Mouse (Mus musculus) splenic B cell, adult 2 months (primary cell): Measurements from ENCODE around the gene Mki67.

Experiments used
- DNase-seq: peaks from one replicate; pipeline ENCODE4 v3.0.0-alpha.2; 2011; ENCODE audit warnings: low read depth, low spot score
- H3K27me3 ChIP-seq: 2 replicates; pipeline ENCODE4 v1.6.1; 2012; ENCODE audit warnings: mild to moderate bottlenecking, low read length, moderate library complexity, mixed read lengths; ENCODE audit not compliant: control insufficient read depth, poor library complexity, insufficient read depth, severe bottlenecking
- H3K36me3 ChIP-seq: 2 replicates; pipeline ENCODE4 v1.6.1; 2012; ENCODE audit warnings: mild to moderate bottlenecking, low read length, moderate library complexity, mixed read lengths; ENCODE audit not compliant: control insufficient read depth, poor library complexity, insufficient read depth, severe bottlenecking

Gene Mki67

DNA sequence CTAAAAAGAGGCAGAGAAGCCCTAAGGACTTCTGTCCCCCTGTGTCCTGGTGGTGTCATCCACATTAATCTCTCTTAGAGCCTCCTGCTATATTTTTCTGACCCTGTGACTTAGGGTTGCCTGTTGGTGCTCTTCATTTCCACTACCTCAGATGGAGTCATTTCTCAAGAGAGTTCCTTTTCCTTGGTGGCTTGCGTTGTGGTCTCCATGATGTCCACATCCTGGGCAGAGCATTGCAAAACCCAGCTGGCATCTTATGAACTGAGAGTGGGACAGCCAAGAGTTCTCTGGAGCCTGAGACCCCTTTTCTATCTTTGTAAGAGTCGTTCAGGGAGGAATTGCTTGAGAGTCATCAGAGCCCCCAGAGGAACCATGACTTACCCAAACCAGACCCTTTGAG is 49.8 kb downstream of the Mki67 start:
- H3K36me3 ChIP-seq, result peaks cover 10% of the 10 kb centered on the region

DNA sequence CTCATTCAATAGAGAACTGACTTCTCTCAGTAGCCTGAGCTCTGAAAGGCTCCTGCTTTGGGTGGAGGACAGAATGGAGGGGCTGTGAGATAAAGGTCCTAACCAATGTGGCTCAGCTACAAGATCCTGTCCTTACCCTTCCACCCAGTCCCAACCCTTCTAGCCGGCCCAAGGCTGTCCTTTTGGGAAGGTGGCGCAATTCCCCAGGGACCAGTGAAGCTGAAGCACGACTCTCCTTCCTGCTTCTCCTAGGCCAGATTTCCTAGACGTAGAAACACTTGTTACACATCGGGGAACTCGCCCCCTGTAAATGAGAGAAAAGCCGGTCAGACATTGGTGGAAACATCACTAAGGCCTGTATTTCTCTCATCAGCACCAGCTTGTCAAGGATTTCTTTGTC is 52.0 kb downstream of the Mki67 start:
- peaks cover 11% of the 10 kb centered on the region for H3K36me3 ChIP-seq
- H3K27me3 ChIP-seq, result no peaks in the 10 kb centered on the region
- no peak for DNase-seq

More for the DNA sequence above, 49.8 kb downstream of the Mki67 start:
- H3K27me3 ChIP-seq, result no peaks in the 10 kb centered on the region
- no peak for DNase-seq

DNA sequence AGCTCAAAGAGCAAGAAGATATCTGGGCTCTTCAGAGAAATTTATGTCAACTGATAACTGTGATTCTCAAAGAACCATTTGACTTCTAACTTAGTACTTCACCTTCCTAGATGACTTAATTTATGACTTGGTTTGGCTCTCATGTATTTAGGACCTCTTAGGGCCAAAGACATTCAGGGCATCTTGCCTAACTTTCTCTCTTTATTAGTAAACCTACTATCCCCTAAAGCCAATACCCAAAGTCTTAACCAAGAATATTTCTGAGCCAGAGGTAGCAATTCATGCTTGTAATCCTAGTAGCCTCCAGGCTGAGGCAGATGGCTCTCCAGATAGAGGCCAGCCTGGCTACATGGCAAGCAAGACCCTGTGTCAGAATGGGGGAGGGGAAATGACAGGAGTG is 55.8 kb downstream of the Mki67 start:
- H3K36me3 ChIP-seq, result peaks cover 11% of the 10 kb centered on the region
- no peak for DNase-seq
- no peaks in the 10 kb centered on the region for H3K27me3 ChIP-seq

DNA sequence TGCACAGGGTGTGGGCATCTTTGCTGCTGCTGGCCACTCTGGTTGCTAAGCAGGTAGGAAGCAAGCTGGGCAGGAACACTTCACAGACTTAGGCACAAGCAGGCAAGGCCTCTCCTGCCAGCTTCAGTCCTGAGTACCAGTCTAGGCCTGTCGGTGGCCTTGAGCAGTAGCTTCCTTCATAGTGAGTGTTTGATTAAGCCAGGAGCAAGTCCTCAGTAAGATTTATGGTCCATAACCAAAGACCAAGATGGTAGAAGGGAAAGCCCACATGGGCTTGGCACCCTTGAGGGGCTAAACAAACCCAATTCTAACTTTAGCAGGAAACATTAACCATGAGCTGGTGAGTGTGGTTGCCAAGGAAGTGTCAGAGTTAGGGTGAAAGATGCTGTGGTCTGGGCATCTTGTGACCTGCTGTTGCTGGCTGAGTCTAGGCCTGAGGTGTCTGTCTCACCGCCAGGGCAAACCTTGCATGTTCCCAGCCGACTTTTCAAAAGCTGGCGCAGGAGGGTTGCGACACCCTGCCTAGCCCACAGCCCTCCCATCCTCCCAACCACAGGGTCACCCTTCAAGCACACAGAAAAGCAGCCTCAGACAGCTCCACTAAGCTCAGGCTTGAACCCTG is 56.7 kb downstream of the Mki67 start:
- no peak for DNase-seq
- H3K27me3 ChIP-seq, result no peaks in the 10 kb centered on the region

DNA sequence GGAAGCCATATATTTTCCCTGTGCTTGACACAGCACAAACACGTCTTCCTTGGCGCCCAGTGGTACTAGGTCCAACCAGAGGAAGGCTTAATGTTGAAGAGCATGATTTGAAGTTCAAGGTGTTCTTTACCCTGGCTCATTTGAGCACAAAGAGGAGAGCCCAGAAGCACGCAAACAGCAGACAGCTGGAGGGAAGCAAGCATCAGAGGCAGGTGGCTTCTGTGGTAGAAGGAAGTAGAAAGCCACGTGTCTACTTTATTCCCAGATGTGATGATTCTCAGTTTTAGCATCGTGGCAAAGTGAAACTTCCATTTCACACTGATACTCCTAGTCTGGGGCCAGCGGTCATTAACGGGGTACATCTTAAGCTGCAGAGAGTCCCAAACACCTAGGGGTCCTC is 58.0 kb downstream of the Mki67 start:
- H3K27me3 ChIP-seq, result no peaks in the 10 kb centered on the region
- no peak for DNase-seq
- H3K36me3 ChIP-seq, result peaks cover 4% of the 10 kb centered on the region

More for the DNA sequence above, 56.7 kb downstream of the Mki67 start:
- peaks cover 6% of the 10 kb centered on the region for H3K36me3 ChIP-seq

DNA sequence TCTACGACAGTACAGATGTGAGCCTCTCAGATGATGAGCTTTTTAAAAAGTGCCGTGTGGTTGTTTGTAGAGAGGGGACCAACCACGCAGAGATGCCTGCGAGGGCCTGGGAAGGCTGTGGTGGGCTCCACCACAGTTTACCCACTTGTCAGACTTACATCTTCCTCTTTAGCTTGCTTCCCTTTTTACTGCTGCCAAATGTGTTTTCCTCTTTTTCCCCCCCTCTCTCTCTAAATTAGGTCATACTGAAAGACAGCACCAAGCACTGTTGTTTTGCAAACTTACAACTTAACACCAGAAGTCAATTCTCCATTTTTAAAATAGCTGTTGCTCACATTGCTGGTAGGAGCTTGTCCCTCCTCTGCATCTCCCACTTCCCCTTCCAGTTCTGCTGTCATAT is 61.0 kb downstream of the Mki67 start:
- Histone ChIP-seq H3K27me3 (no peaks in the 10 kb centered on the region), H3K36me3 (no peaks in the 10 kb centered on the region; the same call in 1 of the 2 replicates)
- DNase-seq, result peak; percentile 18

DNA sequence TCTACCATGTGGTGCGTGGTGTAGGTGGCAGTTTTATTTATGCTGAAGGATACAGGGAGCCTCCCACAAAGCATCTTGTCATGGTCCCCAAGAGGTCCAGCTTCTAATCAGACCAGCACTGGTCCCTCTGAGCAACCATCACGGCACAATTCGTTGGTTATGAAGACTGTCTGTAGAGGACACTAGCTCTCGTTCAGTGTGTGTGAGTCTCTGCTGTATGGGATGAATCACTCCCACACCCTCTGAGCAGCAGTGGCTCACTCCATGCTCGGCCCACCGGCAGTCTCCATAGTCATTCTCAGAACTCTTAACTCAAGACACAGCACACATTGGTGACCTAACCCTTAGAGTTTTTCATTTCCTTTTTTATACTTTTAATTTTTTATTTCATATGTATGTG is 61.9 kb downstream of the Mki67 start:
- Histone ChIP-seq H3K27me3 (no peaks in the 10 kb centered on the region), H3K36me3 (no peaks in the 10 kb centered on the region; the same call in 1 of the 2 replicates)
- no peak for DNase-seq

DNA sequence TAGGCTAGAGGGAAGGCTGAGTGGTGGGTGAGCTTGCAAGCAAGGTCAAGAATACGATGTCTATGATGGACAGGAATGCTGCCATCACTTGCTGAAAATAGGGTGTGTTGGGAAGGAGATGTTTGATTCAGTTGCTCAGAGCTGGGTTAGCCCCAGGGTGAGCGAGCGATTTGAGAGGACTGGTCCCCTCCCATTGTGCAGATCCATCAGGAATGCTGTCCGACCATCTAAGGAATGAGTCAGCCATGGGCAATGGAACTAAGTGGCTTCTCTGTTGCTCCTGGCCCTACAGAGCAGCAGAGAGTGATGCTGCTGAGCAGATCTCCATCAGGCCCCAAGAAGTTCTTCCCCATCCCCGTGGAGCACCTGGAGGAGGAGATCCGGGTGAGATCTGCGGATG is 62.6 kb downstream of the Mki67 start:
- H3K27me3 ChIP-seq, result no peaks in the 10 kb centered on the region
- H3K36me3 ChIP-seq, result no peaks in the 10 kb centered on the region
- DNase-seq, result no peak

DNA sequence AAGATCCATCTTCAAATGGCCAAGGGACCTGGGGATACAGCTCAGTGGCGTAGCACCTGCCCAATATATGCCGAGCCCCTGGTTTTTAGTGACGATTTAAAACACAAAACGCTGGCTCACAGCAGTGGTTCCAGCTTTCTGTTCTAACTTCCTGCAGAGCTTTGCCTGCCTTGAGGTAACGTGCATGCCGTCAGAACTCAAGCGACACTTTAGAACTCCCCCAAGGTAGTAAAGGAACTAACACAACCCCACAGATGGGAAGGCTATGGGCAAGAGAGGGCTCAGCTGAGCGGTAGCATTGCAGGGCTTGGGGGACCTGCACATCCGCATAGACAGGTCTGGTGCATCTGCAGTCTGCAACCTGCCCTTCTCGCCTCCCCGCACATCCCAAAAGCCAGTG is 63.4 kb downstream of the Mki67 start:
- Histone ChIP-seq H3K36me3 (no peaks in the 10 kb centered on the region; the same call in 1 of the 2 replicates), H3K27me3 (no peaks in the 10 kb centered on the region)
- DNase-seq, result peak; percentile 32

DNA sequence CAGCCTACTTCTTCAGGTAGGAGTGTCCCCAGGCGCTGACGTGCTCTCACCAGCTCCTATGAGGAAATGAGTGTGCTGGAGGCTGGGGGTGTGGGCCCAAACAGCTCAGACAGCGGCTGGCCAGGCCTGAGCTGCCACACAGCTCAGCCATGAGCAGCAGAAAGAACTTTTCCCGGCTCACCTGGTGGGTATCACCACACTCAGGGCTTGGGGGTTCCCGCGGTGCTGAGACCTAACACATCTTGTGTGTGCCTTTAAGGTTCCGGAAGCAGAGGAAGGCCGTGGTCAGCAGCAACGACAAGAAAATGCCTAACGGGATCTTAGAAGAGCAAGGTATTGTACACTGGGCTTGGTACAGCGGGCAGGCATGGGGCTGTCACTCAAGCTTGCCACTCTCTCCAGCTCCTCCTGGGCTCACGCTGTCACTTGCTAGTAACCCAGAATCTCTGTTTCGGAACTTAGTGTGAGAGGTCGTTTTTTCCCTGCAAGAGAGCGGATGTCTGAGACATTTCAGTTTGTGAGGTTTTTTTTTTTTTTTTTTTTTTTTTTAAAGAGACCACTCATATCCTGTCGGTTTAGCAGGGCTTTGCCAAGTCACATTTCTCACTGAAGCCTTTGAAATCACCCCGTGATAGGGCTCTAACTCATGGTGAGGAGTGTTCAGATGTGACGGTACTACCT is 64.2 kb downstream of the Mki67 start:
- Histone ChIP-seq H3K27me3 (no peaks in the 10 kb centered on the region), H3K36me3 (no peaks in the 10 kb centered on the region; the same call in 1 of the 2 replicates)
- peak; percentile 60 for DNase-seq

DNA sequence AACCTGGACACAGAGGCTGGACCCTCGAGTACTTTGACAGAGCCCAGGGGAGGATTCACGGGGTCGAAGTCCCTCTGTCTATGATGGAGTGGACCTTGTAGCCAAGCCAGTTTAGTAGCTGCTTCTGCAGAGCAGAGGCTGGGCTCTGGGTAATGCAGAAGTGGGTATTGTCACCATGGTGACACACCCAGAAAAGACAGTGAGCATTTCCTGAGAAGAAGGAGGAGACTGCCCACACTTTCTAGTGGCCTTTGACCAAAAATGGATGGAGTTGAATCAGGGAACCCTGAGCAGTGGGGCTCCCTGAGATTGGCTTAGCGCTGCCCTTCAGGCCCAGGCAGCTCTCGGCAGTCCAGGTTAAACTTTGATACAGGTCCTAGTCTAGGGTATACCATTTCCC is 66.1 kb downstream of the Mki67 start:
- Histone ChIP-seq H3K27me3 (no peaks in the 10 kb centered on the region), H3K36me3 (no peaks in the 10 kb centered on the region; the same call in 1 of the 2 replicates)
- peak; percentile 58 for DNase-seq

DNA sequence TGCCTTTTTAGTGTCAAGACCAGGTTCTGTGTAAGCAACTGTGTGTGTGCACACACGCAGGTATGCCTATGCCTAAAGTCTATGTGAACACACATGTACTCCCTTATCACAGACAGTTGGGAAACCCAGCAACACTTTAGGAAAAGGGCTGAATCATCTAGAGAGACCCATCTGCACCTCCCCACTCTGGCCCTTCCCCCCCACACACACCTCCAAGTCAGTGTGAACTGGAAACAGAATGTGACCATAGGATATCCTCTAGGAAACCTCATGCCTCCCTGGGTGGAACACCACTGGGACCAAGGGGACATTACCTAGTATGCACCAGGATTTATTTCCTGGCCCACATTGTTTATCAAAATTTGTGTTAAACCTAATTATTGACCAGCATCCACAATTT is 66.9 kb downstream of the Mki67 start:
- no peaks in the 10 kb centered on the region for H3K27me3 ChIP-seq
- DNase-seq, result no peak
- no peaks in the 10 kb centered on the region; the same call in 1 of the 2 replicates for H3K36me3 ChIP-seq

DNA sequence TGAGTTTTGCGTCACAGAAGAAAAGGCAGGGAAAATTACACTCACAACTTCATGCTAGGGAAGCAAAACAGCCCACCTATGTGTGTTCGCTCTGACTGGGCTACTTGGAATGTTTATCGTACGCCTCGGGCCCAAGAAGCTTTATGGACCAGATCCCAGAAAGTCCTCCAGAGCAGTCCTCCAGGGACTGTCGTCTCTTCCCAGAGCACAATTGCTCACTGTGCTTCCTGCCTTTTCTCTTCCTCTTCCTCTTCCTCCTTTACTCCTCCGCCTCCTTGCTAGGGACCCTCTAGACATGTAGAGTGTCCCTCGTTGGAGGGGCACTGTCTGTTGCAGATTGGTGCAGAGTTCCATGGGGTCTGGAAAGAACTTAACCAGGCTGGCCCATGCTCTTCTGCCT is 67.3 kb downstream of the Mki67 start:
- no peak for DNase-seq
- H3K27me3 ChIP-seq, result no peaks in the 10 kb centered on the region
- no peaks in the 10 kb centered on the region; the same call in 1 of the 2 replicates for H3K36me3 ChIP-seq

DNA sequence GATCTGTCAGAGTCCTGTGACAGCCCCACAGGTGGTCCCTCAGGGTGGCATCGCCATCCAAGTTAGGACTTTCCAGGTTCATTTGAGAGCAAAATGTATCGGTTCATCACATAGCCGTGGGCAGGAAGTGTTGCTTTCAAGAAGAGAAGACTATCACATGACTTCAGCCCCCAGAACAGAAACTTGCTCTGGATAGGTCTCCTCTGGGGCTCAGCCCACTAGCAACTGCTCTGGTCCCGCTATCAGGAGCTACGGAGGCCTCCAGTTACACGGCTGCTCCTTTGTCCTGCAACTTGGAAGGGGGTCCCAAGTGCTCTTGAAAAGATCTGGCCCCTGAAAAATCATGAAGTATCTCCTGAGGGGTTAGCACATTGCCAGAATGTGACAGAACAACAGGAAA is 69.2 kb downstream of the Mki67 start:
- DNase-seq, result no peak
- no peaks in the 10 kb centered on the region; the same call in 1 of the 2 replicates for H3K36me3 ChIP-seq

DNA sequence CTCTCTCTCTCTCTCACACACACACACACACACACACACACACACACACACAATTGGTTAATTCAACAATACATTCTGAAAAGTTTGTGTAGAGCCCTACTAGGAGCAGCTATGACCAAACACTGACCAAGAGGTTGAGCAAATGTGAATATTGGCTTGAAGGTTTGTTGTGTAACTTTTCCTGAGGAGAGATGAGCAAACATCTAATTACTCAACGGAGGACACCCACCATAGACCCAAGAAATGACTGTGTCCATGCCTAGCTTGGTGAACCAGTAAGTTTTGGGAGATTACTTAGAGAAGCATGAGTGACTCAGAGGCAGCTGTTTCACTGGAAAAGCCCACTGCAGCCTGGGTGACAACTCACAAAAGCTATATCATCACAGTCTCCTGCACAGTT is 71.7 kb downstream of the Mki67 start:
- H3K27me3 ChIP-seq, result no peaks in the 10 kb centered on the region
- H3K36me3 ChIP-seq, result no peaks in the 10 kb centered on the region; the same call in 1 of the 2 replicates
- no peak for DNase-seq

More for the DNA sequence above, 69.2 kb downstream of the Mki67 start:
- H3K27me3 ChIP-seq, result no peaks in the 10 kb centered on the region
